Mouse (Mus musculus): ENCODE data around the gene Tbc1d14. TPM values are rescaled to one million over a fixed set of nuclear protein-coding genes. Genes with fewer than 3 reads are reported as not detected.
A peak's percentile ranks its signal among the peaks of the same experiment; 100 is the strongest.

Gene Tbc1d14
- polyA plus RNA-seq, 1 experiment from 2014 or later = 118 TPM

DNA sequence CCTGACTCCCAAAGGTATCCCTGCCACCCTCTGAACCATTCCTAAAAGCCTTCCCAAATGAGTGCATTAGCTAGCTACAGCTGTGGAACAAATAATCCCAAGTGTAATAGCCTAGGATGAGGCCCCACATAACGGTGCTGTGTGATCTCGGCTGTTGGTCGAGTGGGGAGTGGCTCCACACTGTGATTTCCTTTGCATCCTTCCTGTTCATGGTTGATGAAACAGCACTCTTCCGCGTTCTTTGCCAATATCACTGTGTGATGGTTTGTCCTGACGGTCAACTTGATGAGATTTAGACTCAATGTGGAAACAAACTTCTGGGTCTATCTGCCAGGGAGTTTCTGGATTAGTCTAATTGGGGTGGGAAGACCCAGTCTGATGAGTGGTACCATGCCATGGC lies 140.3 kb downstream of the Tbc1d14 start:
- Histone ChIP-seq H3K4me1 (replicated peaks; ENCODE audit: control insufficient read depth, insufficient read depth, low read length) (no peaks in the 10 kb centered on the region), H3K27me3 (replicated peaks; ENCODE audit: control insufficient read depth, insufficient read depth, low read length) (no peaks in the 10 kb centered on the region), H3K27ac (ENCODE audit: low read length) (no peak overlapping the region), H3K4me2 (ENCODE audit: low read length) (no peak overlapping the region), H3K9me3 (ENCODE audit: control insufficient read depth, low read length) (no peaks in the 10 kb centered on the region), H3K36me3 (ENCODE audit: control insufficient read depth, insufficient read depth) (no peaks in the 10 kb centered on the region), H3K4me3 (replicated peaks; ENCODE audit: low read length) (no peak overlapping the region), H3K9ac (replicated peaks; ENCODE audit: low read depth, low read length) (no peak overlapping the region)
- ATAC-seq = no peak
- 85% methylated on average over 6 of the region's 6 CpGs for WGBS

DNA sequence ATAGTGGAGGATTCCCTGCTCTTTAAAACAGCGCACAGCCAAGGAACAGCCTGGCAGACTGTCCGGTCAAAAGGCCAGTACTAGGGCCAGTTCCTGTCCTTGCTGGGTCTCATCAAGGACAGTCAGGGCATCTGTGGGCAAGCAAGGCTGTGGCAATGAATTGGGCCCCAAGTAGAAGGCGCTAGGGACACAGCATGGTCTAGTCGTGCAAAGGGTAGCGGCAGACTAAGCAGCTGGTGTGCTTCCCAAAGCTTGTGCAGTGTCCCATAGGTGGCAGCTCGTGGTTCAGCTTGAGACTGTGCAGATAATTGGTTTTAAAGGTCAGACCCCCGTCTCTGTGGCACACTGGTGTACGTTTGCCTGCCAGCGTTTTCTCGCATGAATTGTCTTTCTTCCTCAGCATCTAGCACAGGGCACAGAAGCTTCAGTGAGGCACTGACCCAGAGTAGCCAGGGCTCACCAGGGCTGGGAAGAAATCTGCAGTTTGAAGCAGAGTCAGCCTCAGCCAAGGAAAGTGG lies 141.1 kb downstream of the Tbc1d14 start:
- Histone ChIP-seq H3K9ac (replicated peaks; ENCODE audit: low read depth, low read length) (no peak overlapping the region), H3K9me3 (ENCODE audit: control insufficient read depth, low read length) (no peaks in the 10 kb centered on the region), H3K4me2 (ENCODE audit: low read length) (no peak overlapping the region), H3K36me3 (ENCODE audit: control insufficient read depth, insufficient read depth) (no peaks in the 10 kb centered on the region), H3K27ac (ENCODE audit: low read length) (no peak overlapping the region), H3K4me1 (replicated peaks; ENCODE audit: control insufficient read depth, insufficient read depth, low read length) (no peaks in the 10 kb centered on the region), H3K27me3 (replicated peaks; ENCODE audit: control insufficient read depth, insufficient read depth, low read length) (no peaks in the 10 kb centered on the region), H3K4me3 (replicated peaks; ENCODE audit: low read length) (no peak overlapping the region)
- no peak for ATAC-seq
- 60% methylated on average over 10 of the region's 10 CpGs for WGBS

DNA sequence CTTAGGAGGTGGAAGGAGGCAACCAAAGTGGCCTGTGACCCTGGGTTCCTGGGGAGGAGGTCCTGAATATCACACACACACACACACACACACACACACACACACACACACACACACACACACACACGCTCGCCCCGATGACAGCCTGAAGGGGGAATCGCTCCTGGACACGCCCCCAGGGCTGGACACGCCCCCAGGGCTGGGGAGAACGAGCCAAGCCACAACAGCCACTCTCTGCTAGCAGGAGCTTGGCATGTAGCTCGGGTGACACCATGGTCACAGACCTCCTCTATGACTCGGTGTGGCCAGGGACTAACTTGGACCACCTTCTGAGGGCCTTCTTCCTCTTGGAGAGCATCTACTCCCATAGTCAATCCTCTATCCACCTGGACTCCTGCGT lies 142.0 kb downstream of the Tbc1d14 start:
- ATAC-seq = no peak
- no peaks in the 10 kb centered on the region for H3K27me3 ChIP-seq (replicated peaks; ENCODE audit: control insufficient read depth, insufficient read depth, low read length)
- H3K4me2 ChIP-seq (ENCODE audit: low read length) = no peak overlapping the region
- no peak overlapping the region for H3K9ac ChIP-seq (replicated peaks; ENCODE audit: low read depth, low read length)
- H3K27ac ChIP-seq (ENCODE audit: low read length) = no peak overlapping the region
- H3K4me1 ChIP-seq (replicated peaks; ENCODE audit: control insufficient read depth, insufficient read depth, low read length) = no peaks in the 10 kb centered on the region
- H3K9me3 ChIP-seq (ENCODE audit: control insufficient read depth, low read length) = no peaks in the 10 kb centered on the region
- H3K4me3 ChIP-seq (replicated peaks; ENCODE audit: low read length) = no peak overlapping the region
- no peaks in the 10 kb centered on the region for H3K36me3 ChIP-seq (ENCODE audit: control insufficient read depth, insufficient read depth)
- WGBS = 21% methylated on average over 7 of the region's 10 CpGs

DNA sequence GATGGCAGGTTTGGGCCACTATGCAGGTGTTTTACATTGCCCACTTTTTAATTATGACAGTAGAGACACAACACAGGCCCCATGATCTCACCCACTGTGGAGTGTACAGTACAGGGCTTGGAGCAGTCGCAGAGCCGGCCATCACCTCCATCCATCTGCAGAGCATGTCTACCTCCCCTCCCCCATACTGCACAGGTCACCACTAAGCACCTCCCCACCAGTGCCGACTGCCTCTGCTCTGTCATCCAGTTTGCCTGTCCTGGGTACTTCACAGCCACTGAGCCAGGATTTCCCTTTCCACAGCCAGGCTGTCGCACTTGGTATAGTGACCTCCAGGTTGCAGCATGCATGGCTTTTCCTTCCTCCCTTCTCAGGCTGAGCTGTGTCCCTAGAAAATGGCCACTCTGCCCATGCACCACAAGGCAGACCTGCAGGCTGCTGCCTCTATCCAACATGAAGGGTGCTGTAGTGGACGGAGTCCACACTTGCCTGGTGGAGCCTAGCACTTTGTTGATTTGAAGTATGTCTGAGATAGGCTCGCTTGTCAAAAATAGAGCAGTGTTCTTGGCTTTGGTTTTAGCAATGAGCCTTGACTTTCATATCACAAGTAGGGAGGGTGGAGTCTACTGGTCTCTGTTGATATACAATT lies 143.2 kb downstream of the Tbc1d14 start:
- no peak for ATAC-seq
- Histone ChIP-seq H3K9ac (replicated peaks; ENCODE audit: low read depth, low read length) (no peak overlapping the region), H3K9me3 (ENCODE audit: control insufficient read depth, low read length) (no peaks in the 10 kb centered on the region), H3K27ac (ENCODE audit: low read length) (no peak overlapping the region), H3K27me3 (replicated peaks; ENCODE audit: control insufficient read depth, insufficient read depth, low read length) (no peaks in the 10 kb centered on the region), H3K4me2 (ENCODE audit: low read length) (no peak overlapping the region), H3K4me1 (replicated peaks; ENCODE audit: control insufficient read depth, insufficient read depth, low read length) (no peaks in the 10 kb centered on the region; the same call in 1 of the 2 replicates), H3K4me3 (replicated peaks; ENCODE audit: low read length) (no peak overlapping the region), H3K36me3 (ENCODE audit: control insufficient read depth, insufficient read depth) (no peaks in the 10 kb centered on the region)
- WGBS = 77% methylated on average over 6 of the region's 6 CpGs

DNA sequence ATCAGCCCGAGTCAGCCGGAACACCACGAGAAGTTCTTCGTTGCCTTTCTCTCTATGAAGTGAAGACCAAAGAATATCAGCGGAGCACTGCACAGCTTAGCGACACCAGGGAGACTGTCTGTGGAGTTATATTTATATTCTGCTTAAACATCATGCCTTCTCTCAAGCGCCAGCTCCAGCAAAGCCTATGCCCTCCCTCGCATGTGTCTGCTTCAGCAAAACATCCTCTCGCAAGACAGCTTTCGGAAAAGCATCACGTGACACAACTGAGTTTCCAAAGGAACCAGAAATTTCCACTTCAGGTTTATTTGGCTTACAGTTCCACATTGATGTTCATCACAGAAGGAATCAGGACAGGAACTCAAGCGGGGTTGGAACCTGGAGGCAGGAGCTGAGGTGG lies 145.2 kb downstream of the Tbc1d14 start:
- no peaks in the 10 kb centered on the region for H3K36me3 ChIP-seq (ENCODE audit: control insufficient read depth, insufficient read depth)
- no peak overlapping the region for H3K4me3 ChIP-seq (replicated peaks; ENCODE audit: low read length)
- H3K4me1 ChIP-seq (replicated peaks; ENCODE audit: control insufficient read depth, insufficient read depth, low read length) = peaks cover 4% of the 10 kb centered on the region; the same call in 1 of the 2 replicates
- no peak overlapping the region for H3K4me2 ChIP-seq (ENCODE audit: low read length)
- 95% methylated on average over 12 of the region's 12 CpGs for WGBS
- H3K9ac ChIP-seq (replicated peaks; ENCODE audit: low read depth, low read length) = no peak overlapping the region
- no peaks in the 10 kb centered on the region for H3K27me3 ChIP-seq (replicated peaks; ENCODE audit: control insufficient read depth, insufficient read depth, low read length)
- ATAC-seq = no peak
- no peak overlapping the region for H3K27ac ChIP-seq (ENCODE audit: low read length)
- no peaks in the 10 kb centered on the region for H3K9me3 ChIP-seq (ENCODE audit: control insufficient read depth, low read length)

DNA sequence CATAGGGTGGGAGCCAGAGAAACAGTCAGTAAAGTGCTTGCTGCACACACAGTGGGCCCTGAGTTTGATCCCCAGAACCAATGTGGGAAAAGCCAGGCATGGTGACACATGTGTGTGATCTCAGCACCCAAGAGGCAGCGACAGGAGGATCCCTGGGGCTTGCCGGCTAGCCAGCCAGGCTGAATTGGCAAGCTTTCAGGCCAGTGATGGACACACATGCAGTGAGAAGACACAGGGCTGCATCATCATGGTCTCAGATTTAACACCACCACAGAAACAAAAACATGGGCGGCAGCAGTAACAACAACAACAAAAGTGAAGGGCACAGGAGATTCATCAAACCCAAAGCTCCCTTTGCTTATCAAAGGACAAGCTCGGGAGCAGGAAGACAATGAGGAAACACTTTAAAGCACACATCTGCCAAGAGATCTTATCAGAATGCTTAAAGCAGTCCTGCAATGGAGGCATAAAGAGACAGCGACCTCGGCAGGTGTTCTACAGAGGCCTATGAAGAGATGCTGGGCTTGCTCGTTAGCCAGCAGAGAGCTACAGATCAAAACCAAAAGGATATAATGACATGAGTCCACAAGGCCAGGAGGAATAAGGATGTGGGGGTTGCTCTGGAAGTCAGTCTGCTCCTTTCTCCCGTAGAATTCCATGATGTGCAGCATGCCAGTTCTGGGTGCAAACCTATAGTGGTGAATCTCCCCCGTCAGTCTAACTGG lies 146.7 kb downstream of the Tbc1d14 start:
- no peak for ATAC-seq

DNA sequence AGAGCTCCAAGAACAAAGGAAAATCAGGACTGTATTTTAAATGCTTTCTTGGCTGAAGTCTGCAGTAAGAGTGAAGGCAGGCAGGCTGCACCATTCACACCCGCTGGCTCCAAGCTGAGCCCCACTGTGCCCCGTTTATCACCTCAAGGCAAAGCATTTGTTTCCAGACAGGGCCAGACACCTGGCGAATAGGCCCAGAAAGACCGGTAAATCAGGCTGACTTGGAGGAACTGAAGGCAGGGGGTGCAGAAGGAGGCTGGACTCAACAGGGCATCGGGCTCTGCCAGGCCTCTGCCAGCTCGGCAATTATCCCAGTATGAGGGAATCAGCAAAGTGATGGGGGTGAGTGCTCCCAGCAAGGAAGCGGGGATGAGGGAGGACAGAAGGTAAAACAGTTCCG lies 148.0 kb downstream of the Tbc1d14 start:
- Histone ChIP-seq H3K36me3 (ENCODE audit: control insufficient read depth, insufficient read depth) (no peaks in the 10 kb centered on the region), H3K9me3 (ENCODE audit: control insufficient read depth, low read length) (no peaks in the 10 kb centered on the region), H3K27me3 (replicated peaks; ENCODE audit: control insufficient read depth, insufficient read depth, low read length) (no peaks in the 10 kb centered on the region), H3K27ac (ENCODE audit: low read length) (no peak overlapping the region), H3K4me3 (replicated peaks; ENCODE audit: low read length) (no peak overlapping the region), H3K9ac (replicated peaks; ENCODE audit: low read depth, low read length) (no peak overlapping the region), H3K4me2 (ENCODE audit: low read length) (no peak overlapping the region), H3K4me1 (replicated peaks; ENCODE audit: control insufficient read depth, insufficient read depth, low read length) (peaks cover 4% of the 10 kb centered on the region; the same call in 1 of the 2 replicates)
- ATAC-seq = peak; percentile 50; the same call in 1 of the 2 replicates
- WGBS = 28% methylated on average over 8 of the region's 8 CpGs

More for the DNA sequence above, 146.7 kb downstream of the Tbc1d14 start:
- no peaks in the 10 kb centered on the region for H3K36me3 ChIP-seq (ENCODE audit: control insufficient read depth, insufficient read depth)
- no peaks in the 10 kb centered on the region for H3K9me3 ChIP-seq (ENCODE audit: control insufficient read depth, low read length)
- H3K27ac ChIP-seq (ENCODE audit: low read length) = no peak overlapping the region
- no peaks in the 10 kb centered on the region for H3K27me3 ChIP-seq (replicated peaks; ENCODE audit: control insufficient read depth, insufficient read depth, low read length)
- no peak overlapping the region for H3K4me2 ChIP-seq (ENCODE audit: low read length)
- WGBS = 33% methylated on average over 9 of the region's 9 CpGs
- no peak overlapping the region for H3K9ac ChIP-seq (replicated peaks; ENCODE audit: low read depth, low read length)
- no peak overlapping the region for H3K4me3 ChIP-seq (replicated peaks; ENCODE audit: low read length)
- H3K4me1 ChIP-seq (replicated peaks; ENCODE audit: control insufficient read depth, insufficient read depth, low read length) = peaks cover 4% of the 10 kb centered on the region; the same call in 1 of the 2 replicates

DNA sequence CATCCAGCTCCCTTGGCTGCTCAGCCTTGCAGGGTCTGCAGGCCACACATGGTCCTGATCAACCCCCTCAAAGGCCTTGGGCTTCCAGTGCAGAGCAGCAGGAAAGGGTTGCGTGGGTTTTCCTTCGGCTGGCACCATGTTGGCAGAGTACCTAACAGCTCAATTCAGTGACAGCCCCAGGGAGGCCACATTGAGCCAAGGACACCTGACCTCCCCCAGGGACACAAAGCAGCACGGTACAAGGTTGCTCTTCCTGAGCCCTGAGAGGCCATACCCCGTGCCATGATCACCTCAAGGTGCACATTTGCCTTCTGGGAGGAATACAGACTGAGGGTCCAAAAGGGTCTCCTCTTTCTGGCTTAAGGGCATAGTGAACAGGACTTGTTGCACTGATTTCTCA lies 148.5 kb downstream of the Tbc1d14 start:
- H3K4me1 ChIP-seq (replicated peaks; ENCODE audit: control insufficient read depth, insufficient read depth, low read length) = peaks cover 4% of the 10 kb centered on the region; the same call in 1 of the 2 replicates
- no peak overlapping the region for H3K9ac ChIP-seq (replicated peaks; ENCODE audit: low read depth, low read length)
- 53% methylated on average over 4 of the region's 4 CpGs for WGBS
- H3K9me3 ChIP-seq (ENCODE audit: control insufficient read depth, low read length) = no peaks in the 10 kb centered on the region
- H3K27ac ChIP-seq (ENCODE audit: low read length) = no peak overlapping the region
- 0 out of 2 replicates have a peak, but pooled peaks have one; percentile 6 for ATAC-seq
- H3K4me2 ChIP-seq (ENCODE audit: low read length) = no peak overlapping the region
- no peaks in the 10 kb centered on the region for H3K27me3 ChIP-seq (replicated peaks; ENCODE audit: control insufficient read depth, insufficient read depth, low read length)
- H3K36me3 ChIP-seq (ENCODE audit: control insufficient read depth, insufficient read depth) = no peaks in the 10 kb centered on the region
- no peak overlapping the region for H3K4me3 ChIP-seq (replicated peaks; ENCODE audit: low read length)

DNA sequence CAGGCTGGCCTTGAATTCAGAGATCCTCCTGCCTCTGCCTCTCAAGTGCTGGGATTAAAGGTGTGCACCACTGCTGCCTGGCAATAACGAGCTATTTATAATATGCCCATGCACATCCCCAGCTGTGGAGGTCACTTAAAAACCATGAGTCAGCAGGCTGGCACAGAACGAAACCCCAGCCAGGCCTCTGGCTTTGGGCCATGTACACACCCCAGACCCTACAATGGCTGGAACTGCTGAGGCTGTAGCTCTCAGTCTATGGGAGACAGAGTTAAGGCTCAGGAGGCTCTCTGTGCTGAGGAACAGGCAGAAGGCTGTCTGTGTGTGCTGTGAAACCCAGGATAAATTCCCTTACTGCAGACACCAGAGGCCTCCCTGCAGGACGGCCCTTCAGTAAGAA lies 152.3 kb downstream of the Tbc1d14 start:
- ATAC-seq = no peak
- Histone ChIP-seq H3K4me2 (ENCODE audit: low read length) (no peak overlapping the region), H3K9me3 (ENCODE audit: control insufficient read depth, low read length) (no peaks in the 10 kb centered on the region), H3K27ac (ENCODE audit: low read length) (no peak overlapping the region), H3K4me1 (replicated peaks; ENCODE audit: control insufficient read depth, insufficient read depth, low read length) (peaks cover 4% of the 10 kb centered on the region; the same call in 1 of the 2 replicates), H3K27me3 (replicated peaks; ENCODE audit: control insufficient read depth, insufficient read depth, low read length) (no peaks in the 10 kb centered on the region), H3K9ac (replicated peaks; ENCODE audit: low read depth, low read length) (no peak overlapping the region), H3K36me3 (ENCODE audit: control insufficient read depth, insufficient read depth) (no peaks in the 10 kb centered on the region), H3K4me3 (replicated peaks; ENCODE audit: low read length) (no peak overlapping the region)
- 60% methylated on average over 3 of the region's 3 CpGs for WGBS

Measured in forebrain, embryonic 16.5 days (tissue).